Mouse (Mus musculus): ENCODE measurements around the gene Sult3a2.
"Not testable (repeated sequence)": the region's sequence is repeated elsewhere in the genome, so short reads cannot be mapped to it uniquely, and the experiment has no call there.

Gene Sult3a2

DNA sequence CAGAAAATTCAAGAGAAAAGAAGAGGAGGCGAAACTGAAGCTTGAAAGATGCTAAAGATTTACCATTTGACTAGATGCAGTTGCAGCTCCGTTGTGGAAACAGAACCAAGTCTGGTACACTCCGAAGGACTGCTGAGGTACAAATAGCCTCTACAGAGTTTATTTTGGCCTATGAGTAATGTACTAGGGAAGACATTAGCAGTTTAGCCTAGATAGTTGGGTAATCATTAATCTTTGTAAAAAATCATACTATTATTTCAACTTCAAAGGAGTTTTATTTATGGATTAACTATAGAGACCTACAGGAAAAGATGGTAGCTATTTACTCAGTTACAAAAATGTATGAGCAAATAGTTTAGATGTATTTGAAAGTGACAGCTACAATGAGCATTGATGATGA is at the start of gene Sult3a2:
Gene Sult3a2 (minus strand): TSS at position 101 of the 400 bp plus-strand sequence.
- DNase-seq (ENCODE audit: low spot score): no peak

DNA sequence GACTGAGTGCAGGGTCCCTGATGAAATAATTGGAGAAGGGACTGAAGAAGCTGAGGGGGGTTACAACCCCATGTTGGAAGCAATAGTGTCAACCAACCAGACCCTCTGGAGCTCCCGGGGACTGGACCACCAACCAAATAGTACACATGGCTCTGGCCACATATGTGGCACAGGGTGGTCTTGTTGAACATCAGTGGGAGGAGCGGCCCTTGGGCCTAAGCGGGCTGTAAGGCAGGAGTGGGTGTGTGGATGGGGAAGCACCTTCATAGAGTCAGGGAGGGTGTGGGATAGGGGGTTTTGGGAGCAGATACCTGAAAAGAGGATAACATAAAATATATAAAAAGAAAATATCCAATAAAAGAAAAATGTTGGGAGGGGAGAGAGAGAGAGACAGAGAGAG is 34.4 kb upstream of the Sult3a2 start:
- no peak for DNase-seq (ENCODE audit: low spot score)

DNA sequence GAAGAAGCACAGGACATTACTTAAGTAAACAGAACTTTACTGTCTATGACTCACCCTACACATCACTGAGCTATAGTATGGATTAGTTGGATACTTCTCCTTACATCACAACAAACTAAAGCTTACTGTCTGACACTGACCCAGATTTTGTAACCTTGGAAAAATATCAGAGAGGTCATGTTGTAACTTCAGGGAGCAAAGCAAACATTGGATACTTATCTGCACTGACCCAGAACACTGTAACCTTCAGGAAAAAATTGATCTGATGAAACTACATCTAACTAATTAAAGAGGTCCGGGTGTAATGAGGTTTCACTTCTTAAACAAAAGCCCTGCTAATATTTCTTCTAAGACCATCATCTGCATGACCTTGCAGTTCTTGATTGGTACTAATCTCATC is 30.4 kb upstream of the Sult3a2 start:
- DNase-seq (ENCODE audit: low spot score): no peak

DNA sequence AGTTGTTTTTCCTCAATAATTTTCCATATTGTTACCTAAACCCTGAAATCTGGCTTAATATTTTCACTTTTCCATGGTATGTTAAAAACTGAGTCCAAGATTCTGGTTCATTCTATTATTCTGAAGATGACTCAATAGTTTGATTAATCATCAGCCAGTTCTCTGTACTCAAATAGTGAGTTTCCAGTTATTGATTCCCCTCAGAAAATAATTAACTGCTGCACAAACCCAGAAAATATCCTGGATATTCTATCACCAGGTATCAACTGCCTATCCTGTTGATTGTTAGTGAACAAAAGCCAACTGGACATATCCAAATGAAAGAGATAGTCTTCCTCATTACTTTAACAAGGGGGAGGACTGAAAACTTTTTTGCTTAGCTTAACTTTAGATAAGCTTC is 27.8 kb upstream of the Sult3a2 start:
- DNase-seq (ENCODE audit: low spot score): no peak

DNA sequence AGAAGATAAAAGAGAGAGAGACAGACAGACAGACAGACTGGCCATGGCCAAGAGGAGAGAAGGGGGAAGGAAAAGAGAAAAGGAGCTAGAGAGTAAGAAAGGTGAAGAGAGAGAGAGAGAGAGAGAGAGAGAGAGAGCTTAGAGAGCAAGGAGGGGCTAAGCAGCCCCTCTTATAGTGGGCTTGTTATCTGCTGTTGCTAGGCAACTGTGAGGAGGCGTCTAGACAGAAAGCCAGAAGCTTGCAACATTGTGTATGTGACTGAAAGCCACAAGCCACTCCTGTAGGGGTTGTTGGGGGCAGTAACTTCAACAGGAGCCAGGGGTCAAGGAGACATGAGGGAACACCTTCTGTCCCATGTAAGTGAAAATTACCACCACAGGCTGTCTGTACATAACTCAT is 25.3 kb upstream of the Sult3a2 start:
- no peak for DNase-seq (ENCODE audit: low spot score)

DNA sequence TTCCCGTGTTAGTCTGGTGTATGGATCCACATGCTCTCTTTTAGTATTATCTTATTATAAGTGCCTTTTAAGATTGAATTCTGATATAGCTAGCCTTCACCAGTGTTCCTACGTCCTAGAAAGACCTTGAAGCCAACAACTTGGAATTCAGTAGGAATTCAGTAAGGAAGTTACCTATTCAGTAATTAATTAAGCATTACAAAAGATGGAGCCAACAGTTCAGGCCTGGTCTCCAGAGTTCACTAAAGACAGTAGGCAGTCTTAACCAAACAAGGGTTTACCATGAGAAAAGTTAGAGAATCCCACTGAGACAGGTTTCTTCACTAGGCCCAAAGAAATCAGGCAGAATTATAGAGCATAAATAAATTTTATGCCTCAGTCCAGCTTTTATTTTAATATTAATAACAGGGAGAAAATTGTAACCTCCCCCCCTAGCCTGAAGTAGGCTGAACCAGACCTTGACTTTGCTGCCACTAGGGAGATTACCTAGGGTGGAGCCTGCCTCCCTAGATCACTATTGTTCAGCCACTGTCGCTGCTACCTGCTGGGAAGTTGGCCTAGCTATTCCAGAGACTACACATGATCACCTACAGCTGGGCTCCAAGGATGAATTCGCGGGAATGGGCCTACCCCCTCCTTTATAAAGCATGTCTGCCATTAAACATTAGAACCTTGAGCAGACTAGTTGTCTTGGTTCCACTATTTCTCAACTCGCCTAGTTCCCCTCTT is 10.9 kb upstream of the Sult3a2 start:
- not testable (repeated sequence) for DNase-seq (ENCODE audit: low spot score)

DNA sequence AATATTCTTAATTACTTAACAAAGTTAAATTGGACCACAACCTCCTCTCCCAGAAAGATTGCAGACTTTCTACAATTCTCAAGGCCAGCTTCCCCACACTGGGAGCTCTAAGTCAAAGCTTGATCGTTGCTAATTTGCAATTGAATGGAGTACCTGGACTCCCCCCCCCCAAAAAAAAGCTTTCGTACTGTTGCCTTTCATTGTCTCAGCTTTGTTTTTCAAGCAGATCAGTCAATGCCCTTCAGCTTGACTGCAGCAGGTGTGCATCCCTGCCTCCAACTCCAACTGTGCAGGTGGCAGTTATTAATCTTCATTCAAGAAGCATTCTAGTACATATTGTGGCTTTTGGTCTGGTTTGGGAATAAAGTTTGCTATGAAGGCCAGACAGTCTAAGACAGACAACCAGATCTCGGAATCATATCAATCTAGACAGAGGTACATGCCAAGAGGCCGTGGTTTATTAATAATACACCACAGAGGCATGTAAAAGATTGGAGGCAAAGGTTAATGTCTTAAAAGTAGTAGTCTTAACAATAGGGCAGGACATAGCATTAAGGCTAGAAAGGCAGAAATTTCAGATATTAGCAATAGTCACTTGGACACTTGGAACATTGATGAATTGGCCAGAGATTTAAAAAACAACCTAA is 9.9 kb upstream of the Sult3a2 start:
- DNase-seq (ENCODE audit: low spot score): not testable (repeated sequence)

DNA sequence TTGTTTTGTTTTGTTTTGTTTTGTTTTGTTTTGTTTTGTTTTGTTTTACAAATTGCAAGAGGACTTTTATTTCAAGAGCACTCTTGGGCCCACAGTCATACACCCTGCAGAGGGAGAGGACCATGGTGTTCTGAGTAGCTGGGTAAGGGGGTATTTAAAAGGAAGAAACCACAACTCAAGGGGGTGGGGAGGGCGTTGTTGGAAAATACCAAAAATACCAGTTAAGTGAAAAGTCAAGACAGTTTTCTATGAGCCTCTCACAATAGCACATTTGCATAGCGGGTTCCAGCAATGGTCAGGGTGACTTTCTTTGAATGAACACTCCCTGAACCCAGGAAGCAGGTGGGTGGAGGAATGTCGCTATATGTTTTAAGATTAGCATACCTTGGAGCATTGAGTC is 5.7 kb upstream of the Sult3a2 start:
- not testable (repeated sequence) for DNase-seq (ENCODE audit: low spot score)

DNA sequence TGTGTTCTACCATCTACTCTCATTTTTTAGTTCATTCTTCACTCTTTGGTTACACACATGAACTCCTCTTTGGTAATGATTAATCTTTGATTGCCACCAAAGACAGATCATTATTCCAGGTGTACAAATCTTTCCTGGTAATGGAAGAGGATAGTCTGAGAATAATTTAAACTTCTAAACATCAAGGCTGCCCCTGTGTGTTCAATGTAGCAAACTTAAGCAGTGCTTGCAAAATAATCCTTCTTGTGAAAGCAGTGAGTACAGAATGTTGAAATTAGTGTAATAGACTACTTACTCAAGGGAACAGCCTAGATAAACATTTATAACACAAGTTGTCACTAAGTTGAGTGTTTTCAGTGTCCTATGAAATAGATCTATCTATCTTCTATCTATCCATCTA is 1.0 kb upstream of the Sult3a2 start:
- no peak for DNase-seq (ENCODE audit: low spot score)

DNA sequence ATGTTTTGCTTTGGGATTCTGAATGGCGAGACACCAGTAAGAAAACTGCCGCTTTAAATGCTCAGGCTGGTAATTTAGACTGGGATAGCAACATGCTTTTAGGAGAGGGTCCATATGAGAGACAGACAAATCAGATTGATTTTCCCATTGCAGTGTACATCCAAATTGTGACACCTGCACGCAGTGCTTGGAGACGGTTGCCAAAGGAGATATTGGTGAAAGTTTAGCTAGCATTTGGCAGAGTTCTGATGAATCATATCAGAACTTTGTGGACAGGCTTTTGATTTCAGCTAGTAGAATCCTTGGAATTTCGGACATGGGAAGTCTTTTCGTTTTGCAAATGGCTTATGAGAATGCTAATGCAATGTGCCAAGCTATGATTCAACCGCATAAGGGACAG is 51.3 kb downstream of the Sult3a2 start:
- DNase-seq (ENCODE audit: low spot score): not testable (repeated sequence)

DNA sequence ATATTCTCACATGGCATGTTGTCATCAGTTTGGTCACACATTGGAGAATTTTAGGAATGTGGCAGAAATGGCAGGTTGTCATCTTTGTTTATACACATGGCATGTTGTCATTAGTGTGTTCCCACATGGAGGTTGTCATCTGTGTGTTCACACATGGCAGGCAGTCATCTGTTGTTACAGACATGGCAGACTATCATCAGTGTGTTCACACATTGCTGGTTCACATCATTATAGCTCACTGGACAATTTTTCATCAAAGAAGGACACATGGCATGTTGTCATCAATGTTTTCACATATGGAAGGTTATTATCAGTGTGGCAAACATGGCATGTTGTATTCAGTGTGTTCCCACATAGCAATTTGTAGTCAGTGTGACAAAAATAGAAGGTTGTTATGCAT is 53.3 kb downstream of the Sult3a2 start:
- DNase-seq (ENCODE audit: low spot score): no peak

DNA sequence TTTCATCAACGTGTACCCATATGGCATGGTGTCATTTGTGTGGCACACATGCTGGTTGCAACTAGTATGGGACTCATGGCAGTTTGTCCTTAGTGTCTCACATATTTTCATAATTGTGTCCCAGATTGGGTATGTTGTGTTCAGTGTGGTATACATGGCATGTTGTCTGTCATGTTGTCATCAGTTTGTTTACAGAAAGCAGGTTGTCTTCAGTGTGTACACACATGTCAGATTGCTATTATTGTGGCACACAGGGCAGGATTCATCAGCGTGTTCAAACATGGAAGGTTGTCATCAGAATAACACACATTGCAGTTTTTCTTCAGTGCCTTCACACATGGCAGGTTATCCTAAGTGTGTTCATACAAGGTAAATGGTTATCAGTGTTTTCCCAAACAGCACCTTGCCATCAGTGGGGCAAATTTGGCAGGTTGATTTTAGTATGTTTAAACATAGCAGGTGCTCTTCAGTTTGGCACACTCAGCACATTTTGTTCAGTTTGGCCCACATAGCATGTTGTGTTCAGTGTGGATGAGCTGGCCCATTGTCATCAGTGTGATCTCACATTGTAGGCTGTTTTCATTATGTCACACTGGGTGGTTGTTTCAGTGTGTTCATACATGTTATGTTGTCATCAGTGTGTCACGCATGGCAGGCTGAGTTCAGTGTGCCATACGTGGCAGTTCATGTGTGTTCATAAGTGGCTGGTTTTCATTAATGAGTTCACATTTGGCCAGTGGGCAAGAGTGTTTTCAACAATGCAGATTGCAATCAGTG is 53.9 kb downstream of the Sult3a2 start:
- DNase-seq (ENCODE audit: low spot score): no peak

DNA sequence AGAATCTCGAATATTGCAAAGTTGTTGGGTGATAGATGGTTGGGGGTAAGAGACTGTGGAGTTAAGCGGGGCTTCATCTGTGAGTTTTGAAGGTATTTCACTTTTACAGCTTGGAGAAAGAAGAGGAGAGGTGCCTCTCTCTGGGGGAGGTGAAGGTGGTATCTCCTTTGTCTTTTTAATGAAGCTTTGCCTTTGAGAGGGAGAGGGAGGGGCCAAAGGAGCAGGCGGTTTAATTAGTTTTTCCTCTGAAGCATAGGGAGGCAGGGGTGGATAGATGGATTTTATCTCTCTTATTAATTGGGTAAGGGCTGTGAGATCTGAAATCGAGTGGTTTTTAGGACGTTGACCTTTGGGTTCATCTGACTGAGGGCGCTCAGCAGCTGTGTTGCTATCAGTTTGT is 62.7 kb downstream of the Sult3a2 start:
- DNase-seq (ENCODE audit: low spot score): no peak

DNA sequence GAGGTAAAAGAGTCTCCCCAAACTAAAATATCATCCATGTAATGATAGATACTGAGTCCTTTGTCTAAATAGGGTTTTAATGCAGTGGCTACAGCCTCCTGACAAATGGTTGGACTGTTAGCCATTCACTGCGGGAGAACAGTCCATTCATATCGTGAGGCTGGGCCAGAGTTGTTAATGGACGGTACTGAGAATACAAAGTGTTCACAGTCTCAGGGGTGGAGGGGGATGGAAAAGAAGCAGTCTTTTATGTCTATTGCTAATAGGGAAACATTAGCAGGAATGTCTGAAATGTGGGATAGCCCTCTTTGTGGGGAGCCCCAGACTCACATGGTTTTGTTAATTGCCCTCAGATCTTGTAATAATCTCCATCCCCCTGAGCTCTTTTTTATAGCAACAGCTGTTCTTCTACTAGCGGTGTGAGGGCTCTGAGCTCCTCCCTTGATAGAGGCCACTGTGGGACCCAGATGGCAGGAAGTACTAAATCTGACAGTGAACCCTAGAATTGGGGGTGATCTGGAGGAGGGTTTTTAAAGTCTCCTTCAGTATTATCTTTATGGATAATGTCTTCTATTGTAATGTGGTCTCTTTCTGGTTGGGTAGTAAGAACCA is 64.6 kb downstream of the Sult3a2 start:
- no peak for DNase-seq (ENCODE audit: low spot score)
